Mouse (Mus musculus) A20 (cell line): ENCODE data around the gene Gm45337.

ENCODE experiments used
- DNase-seq: peaks from one replicate; pipeline ENCODE4 v3.0.0-alpha.2; 2011; ENCODE audit warnings: low read depth, low spot score

Gm45337 gene

GRCm38 (mm10) chr7:142104747-142105146, 39.7 kb downstream of the Gm45337 start:
- DNase-seq: no peak

GRCm38 (mm10) chr7:142097776-142098175, 46.6 kb downstream of the Gm45337 start:
- DNase-seq: peak; percentile 79

GRCm38 (mm10) chr7:142096701-142097100, 47.7 kb downstream of the Gm45337 start:
- no peak for DNase-seq

- peak; percentile 75 for DNase-seq
Measured at GRCm38 (mm10) chr7:142095183-142095931, 49.0 kb downstream of the Gm45337 start, which contains the start of gene Dusp8. TSS of gene Dusp8 (minus strand) at chr7:142095843.

- DNase-seq: no peak
Measured at GRCm38 (mm10) chr7:142094301-142095143, 49.9 kb downstream of the Gm45337 start.

- DNase-seq: no peak
Measured at GRCm38 (mm10) chr7:142093696-142094240, 50.6 kb downstream of the Gm45337 start.
